Mouse (Mus musculus): ENCODE results near the gene Nhej1. TPM values are rescaled to one million over a fixed set of nuclear protein-coding genes. Genes with fewer than 3 reads are reported as not detected.

The Nhej1 gene
- polyA plus RNA-seq, 1 experiment from 2014 or later = 5.2 TPM

DNA sequence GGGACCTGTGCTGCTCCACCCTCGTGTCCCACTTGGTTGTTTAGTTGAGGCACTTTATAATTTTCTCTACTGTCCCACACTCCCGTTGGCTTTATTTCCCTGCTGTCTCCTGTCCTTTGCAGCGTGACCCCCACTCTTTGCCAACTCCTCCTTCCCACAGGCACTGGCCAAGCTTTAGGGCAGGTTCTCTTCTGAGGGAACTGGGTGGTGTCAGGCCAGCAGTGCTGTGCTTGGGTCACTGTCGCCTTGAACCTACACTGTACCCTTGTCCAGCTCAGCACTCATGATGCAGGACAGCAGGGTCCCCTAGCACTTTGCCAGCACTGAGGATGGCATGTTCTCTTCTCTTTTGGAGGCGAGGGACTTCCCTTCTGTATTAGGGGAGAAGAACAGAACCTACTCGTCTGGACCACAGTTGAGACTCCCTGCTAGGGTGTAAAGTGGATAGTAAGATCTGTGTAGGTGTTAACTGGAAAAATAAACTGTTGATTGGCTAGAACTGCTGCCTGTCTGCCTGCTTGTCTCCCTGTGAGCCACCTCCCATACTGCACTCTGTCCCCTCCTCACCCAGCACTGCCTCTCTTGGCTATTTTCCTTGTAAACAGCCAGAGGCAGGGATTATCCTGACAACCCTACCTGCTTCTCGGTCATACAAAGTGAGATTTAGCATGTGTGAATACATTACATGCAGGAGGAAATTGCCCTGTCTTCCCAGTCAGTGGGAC, 22.6 kb upstream of the Nhej1 start:
- H3K27me3 ChIP-seq (ENCODE audit: control insufficient read depth, insufficient read depth, low read depth, low read length) = no peaks in the 10 kb centered on the region
- no peaks in the 10 kb centered on the region for H3K9me3 ChIP-seq (replicated peaks; ENCODE audit: control insufficient read depth, low read length, poor library complexity, severe bottlenecking)
- WGBS = 86% methylated on average over 7 of the region's 7 CpGs

DNA sequence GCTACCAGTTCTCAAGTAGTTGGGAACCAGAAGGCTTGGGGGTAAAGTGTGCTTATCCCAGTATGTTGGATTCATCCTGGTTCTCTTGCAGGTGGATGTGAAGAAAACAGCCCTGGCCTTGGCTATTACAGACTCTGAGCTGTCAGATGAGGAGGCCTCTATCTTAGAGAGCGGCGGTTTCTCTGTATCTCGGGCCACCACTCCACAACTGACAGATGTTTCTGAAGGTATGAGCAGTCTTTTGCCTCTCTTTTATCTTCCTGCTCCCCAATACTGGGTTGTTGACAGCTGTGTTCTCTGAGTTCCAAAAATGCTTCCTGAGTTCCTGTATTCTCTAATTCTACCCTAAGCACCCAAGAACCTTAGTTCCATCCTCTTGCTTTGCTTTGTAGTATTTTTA, 20.6 kb upstream of the Nhej1 start:
- no peak for ATAC-seq
- Histone ChIP-seq H3K4me3 (ENCODE audit: low read depth, low read length) (no peak overlapping the region), H3K9me3 (replicated peaks; ENCODE audit: control insufficient read depth, low read length, poor library complexity, severe bottlenecking) (no peaks in the 10 kb centered on the region), H3K27me3 (ENCODE audit: control insufficient read depth, insufficient read depth, low read depth, low read length) (no peaks in the 10 kb centered on the region), H3K4me1 (ENCODE audit: control insufficient read depth, insufficient read depth, low read length) (peaks cover 17% of the 10 kb centered on the region), H3K36me3 (ENCODE audit: control insufficient read depth, insufficient read depth, low read length) (peaks cover 33% of the 10 kb centered on the region), H3K9ac (ENCODE audit: low read depth, low read length) (no peak overlapping the region), H3K27ac (ENCODE audit: low read length) (no peak overlapping the region), H3K4me2 (ENCODE audit: low read length) (no peak overlapping the region)
- 97% methylated on average over 3 of the region's 3 CpGs for WGBS

More for the DNA sequence above, 22.6 kb upstream of the Nhej1 start:
- ATAC-seq = no peak
- Histone ChIP-seq H3K36me3 (ENCODE audit: control insufficient read depth, insufficient read depth, low read length) (peaks cover 33% of the 10 kb centered on the region), H3K4me3 (ENCODE audit: low read depth, low read length) (no peak overlapping the region), H3K9ac (ENCODE audit: low read depth, low read length) (no peak overlapping the region), H3K4me2 (ENCODE audit: low read length) (no peak overlapping the region), H3K27ac (ENCODE audit: low read length) (no peak overlapping the region), H3K4me1 (ENCODE audit: control insufficient read depth, insufficient read depth, low read length) (peaks cover 11% of the 10 kb centered on the region)

DNA sequence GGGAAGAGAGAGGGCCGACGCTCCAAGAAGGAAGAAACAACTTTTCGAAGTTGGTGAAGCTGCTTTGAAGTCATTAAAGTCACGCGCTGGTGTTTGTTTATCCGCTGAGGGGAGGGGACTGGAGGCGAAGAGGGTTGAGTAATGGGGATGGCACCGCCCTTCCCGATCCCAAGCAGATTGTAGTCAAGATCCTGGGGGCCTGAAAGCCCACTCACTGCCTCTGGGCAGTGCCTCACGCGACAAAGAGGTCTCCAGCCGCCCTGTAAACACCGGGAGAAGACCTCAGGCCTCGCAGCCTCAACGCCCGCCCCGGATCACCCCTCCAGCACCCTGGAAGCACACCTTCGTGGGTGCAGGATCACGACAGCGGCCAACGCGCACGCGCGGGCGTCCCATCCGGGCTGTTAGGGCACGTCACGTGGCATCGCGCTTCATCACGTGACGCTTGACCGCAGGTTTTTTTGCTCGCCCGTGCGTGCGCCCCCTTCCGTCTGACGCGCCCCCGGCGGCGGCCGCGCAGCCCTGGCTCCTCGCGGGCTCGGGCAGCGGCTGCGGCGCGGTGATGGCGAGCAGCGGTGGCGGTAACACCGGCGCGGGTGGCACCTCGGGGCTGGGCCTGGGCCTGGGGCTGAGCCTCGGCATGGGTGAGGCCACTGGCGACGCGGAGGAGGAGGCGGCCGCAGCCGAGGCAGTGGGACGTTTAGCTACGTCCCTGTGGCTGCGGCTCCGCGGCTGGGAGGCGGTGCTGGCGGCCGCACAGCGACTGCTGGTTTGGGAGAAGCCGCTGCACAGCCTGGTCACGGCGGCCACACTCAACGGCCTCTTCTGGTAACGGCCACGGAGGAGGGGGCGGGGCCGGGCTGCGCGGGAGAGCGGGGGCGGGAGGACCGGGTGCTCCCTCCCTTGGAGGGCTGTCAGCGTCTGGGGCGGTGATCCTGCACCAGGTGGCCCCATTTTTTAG, 17.6 kb upstream of the Nhej1 start, which contains the start of the genes Cnppd1 and Retreg2:
Gene Cnppd1, minus strand, starts transcription at position 411 of the 961 bp plus-strand sequence.
Gene Retreg2, plus strand, starts transcription at position 478 of the 961 bp plus-strand sequence.
- H3K27ac ChIP-seq (ENCODE audit: low read length) = peak within 1 kb of the TSS; percentile 99
- peak within 1 kb of the TSS; percentile 99 for H3K4me3 ChIP-seq (ENCODE audit: low read depth, low read length)
- ATAC-seq = peak; percentile 88
- H3K36me3 ChIP-seq (ENCODE audit: control insufficient read depth, insufficient read depth, low read length) = peaks cover 38% of the 10 kb centered on the region
- peaks cover 24% of the 10 kb centered on the region for H3K4me1 ChIP-seq (ENCODE audit: control insufficient read depth, insufficient read depth, low read length)
- whole genome bisulfite sequencing = under 1% methylated on average over 84 of the region's 91 CpGs
- H3K9ac ChIP-seq (ENCODE audit: low read depth, low read length) = peak within 1 kb of the TSS; percentile 99
- H3K27me3 ChIP-seq (ENCODE audit: control insufficient read depth, insufficient read depth, low read depth, low read length) = no peaks in the 10 kb centered on the region
- H3K9me3 ChIP-seq (replicated peaks; ENCODE audit: control insufficient read depth, low read length, poor library complexity, severe bottlenecking) = no peaks in the 10 kb centered on the region
- H3K4me2 ChIP-seq (ENCODE audit: low read length) = peak within 1 kb of the TSS; percentile 97

DNA sequence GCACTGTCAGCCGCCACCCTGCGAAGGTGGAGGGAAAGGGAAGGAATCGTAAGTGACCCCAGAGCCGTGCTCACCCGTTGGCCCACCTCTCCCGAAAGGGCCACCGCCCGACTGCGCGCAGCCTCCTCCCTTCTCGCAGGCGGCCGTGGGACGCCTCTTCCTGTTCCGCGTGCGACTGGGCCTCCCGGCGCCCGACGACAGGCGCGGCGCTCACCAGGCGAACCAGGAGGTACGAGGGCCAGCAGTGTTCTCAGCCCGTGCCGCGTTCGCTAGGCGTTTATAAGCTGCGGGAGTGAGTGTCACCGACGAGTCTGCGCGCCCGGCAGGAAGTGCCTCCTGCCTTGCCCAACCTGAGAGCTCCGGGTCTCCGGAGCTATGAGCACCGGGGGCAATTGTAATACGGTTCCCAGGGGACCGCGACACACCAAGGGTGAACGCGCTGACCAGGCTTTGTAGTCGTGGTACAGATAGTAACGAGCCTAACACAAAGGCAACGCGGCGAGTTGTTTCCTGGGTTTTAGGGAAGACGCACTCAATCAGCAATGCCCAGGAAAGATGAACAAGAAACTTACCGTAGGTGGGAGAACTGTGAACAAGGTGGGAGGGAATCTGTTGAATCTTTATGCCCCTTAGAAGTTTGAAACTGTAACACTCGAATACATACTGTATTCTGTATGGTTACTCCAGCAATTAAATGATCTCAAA, 16.6 kb upstream of the Nhej1 start:
- Histone ChIP-seq H3K9me3 (replicated peaks; ENCODE audit: control insufficient read depth, low read length, poor library complexity, severe bottlenecking) (no peaks in the 10 kb centered on the region), H3K4me3 (ENCODE audit: low read depth, low read length) (peak overlapping the region; percentile 99), H3K4me2 (ENCODE audit: low read length) (peak overlapping the region; percentile 97), H3K4me1 (ENCODE audit: control insufficient read depth, insufficient read depth, low read length) (peaks cover 24% of the 10 kb centered on the region), H3K9ac (ENCODE audit: low read depth, low read length) (peak overlapping the region; percentile 99), H3K27me3 (ENCODE audit: control insufficient read depth, insufficient read depth, low read depth, low read length) (no peaks in the 10 kb centered on the region), H3K36me3 (ENCODE audit: control insufficient read depth, insufficient read depth, low read length) (peaks cover 38% of the 10 kb centered on the region), H3K27ac (ENCODE audit: low read length) (peak overlapping the region; percentile 99)
- 0 out of 2 replicates have a peak, but pooled peaks have one; percentile 18 for ATAC-seq
- whole genome bisulfite sequencing = under 1% methylated on average over 53 of the region's 53 CpGs

DNA sequence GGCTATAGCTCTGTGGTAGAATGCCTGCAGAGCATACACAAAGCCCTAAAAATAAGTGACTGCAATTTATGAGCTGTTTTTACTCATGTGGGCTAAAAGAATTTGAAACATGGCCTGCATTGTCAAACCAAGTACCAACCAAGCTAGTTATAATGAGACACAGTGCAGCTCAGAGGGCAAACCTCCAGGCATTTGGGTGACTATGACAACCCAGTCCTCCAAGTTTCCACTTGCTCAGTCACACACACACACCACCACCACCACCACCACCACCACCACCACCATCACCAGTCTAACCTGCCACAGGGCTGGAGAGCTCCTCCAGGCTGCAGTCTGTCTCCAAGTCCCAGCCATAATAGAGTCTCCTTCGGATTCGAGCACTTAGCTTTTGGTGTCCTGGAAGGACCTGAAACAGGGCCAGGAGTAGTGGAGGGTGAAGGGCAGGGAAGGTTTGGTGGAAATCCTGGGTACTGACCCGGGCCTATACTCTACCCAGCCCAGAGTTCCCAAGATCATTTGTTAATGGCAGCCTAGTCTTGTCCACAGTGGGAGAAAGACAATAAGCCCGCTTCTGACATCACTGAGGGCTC, 15.7 kb upstream of the Nhej1 start:
- no peak for ATAC-seq

DNA sequence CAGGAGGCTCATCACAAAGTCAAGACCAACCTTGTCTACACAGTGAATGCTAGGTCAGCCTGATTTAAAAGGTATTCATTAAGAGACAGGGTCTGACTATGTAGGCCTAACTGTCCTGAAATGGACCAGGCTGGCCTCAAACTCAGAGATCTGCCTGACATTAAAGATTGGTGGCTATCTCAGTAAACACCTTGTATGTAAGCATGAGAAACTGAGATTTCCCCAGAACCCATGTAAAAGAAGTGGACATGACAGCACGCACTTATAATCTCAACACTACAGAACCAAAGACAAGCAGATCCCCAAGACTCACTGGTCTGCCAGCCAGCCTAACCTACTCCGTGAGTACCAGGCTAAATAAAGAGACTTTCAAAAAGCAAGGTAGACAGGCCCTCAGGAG, 13.4 kb upstream of the Nhej1 start:
- H3K4me2 ChIP-seq (ENCODE audit: low read length) = no peak overlapping the region
- H3K4me1 ChIP-seq (ENCODE audit: control insufficient read depth, insufficient read depth, low read length) = peaks cover 13% of the 10 kb centered on the region
- ATAC-seq = no peak
- peaks cover 26% of the 10 kb centered on the region for H3K36me3 ChIP-seq (ENCODE audit: control insufficient read depth, insufficient read depth, low read length)
- 85% methylated on average over 2 of the region's 2 CpGs for WGBS
- no peak overlapping the region for H3K27ac ChIP-seq (ENCODE audit: low read length)
- H3K4me3 ChIP-seq (ENCODE audit: low read depth, low read length) = no peak overlapping the region
- no peaks in the 10 kb centered on the region for H3K9me3 ChIP-seq (replicated peaks; ENCODE audit: control insufficient read depth, low read length, poor library complexity, severe bottlenecking)
- no peak overlapping the region for H3K9ac ChIP-seq (ENCODE audit: low read depth, low read length)
- no peaks in the 10 kb centered on the region for H3K27me3 ChIP-seq (ENCODE audit: control insufficient read depth, insufficient read depth, low read depth, low read length)

More for the DNA sequence above, 15.7 kb upstream of the Nhej1 start:
- peak overlapping the region; percentile 97 for H3K4me2 ChIP-seq (ENCODE audit: low read length)
- H3K27ac ChIP-seq (ENCODE audit: low read length) = no peak overlapping the region
- 66% methylated on average over 4 of the region's 4 CpGs for WGBS
- no peaks in the 10 kb centered on the region for H3K9me3 ChIP-seq (replicated peaks; ENCODE audit: control insufficient read depth, low read length, poor library complexity, severe bottlenecking)
- H3K4me1 ChIP-seq (ENCODE audit: control insufficient read depth, insufficient read depth, low read length) = peaks cover 24% of the 10 kb centered on the region
- H3K9ac ChIP-seq (ENCODE audit: low read depth, low read length) = peak overlapping the region; percentile 99
- H3K4me3 ChIP-seq (ENCODE audit: low read depth, low read length) = peak overlapping the region; percentile 99
- peaks cover 36% of the 10 kb centered on the region for H3K36me3 ChIP-seq (ENCODE audit: control insufficient read depth, insufficient read depth, low read length)
- no peaks in the 10 kb centered on the region for H3K27me3 ChIP-seq (ENCODE audit: control insufficient read depth, insufficient read depth, low read depth, low read length)

DNA sequence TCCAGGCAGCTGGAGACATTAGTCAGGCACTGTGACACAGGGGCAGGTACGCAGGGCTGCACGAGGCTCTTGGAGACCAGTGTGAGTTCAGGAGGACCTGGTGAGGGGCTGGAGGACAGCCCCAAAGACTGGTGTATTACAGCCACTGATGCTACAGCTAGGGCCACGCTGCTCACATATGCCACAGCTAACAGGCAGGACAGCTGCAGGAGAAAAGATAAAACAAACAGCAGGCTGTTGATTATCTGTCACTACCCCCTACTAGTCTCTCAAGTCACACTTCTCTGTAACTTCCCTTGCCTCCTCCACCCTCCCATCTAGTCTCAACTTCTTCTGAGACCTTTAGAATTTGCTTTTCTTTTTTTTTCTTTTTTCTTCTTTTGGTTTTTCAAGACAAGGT, 11.7 kb upstream of the Nhej1 start:
- Histone ChIP-seq H3K4me3 (ENCODE audit: low read depth, low read length) (no peak overlapping the region), H3K4me2 (ENCODE audit: low read length) (no peak overlapping the region), H3K9me3 (replicated peaks; ENCODE audit: control insufficient read depth, low read length, poor library complexity, severe bottlenecking) (no peaks in the 10 kb centered on the region), H3K36me3 (ENCODE audit: control insufficient read depth, insufficient read depth, low read length) (peaks cover 26% of the 10 kb centered on the region), H3K4me1 (ENCODE audit: control insufficient read depth, insufficient read depth, low read length) (peaks cover 13% of the 10 kb centered on the region), H3K27ac (ENCODE audit: low read length) (no peak overlapping the region), H3K9ac (ENCODE audit: low read depth, low read length) (no peak overlapping the region), H3K27me3 (ENCODE audit: control insufficient read depth, insufficient read depth, low read depth, low read length) (no peaks in the 10 kb centered on the region)
- ATAC-seq = no peak
- 80% methylated on average over 3 of the region's 3 CpGs for WGBS

DNA sequence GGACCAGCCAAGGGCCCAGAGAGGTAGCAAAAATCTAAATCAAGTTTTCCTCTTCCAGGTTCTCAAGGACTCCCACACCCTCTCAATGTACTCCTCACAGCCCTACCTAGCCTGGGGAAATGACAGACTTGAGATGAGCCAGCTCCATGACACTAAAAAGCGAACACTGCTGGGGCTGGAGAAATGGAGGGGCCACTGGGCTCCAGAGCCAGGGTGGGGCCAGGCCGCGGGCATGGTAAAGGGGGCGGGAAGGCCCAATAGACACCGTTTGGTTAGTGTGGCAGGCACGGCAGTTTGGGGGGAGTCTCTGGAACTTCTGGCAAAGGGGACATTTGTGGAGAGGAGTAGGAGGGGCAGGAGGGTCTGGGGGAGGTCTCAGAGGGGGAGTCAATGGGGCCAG, 11.3 kb upstream of the Nhej1 start:
- H3K4me2 ChIP-seq (ENCODE audit: low read length) = no peak overlapping the region
- no peak overlapping the region for H3K27ac ChIP-seq (ENCODE audit: low read length)
- no peak overlapping the region for H3K4me3 ChIP-seq (ENCODE audit: low read depth, low read length)
- peaks cover 26% of the 10 kb centered on the region for H3K36me3 ChIP-seq (ENCODE audit: control insufficient read depth, insufficient read depth, low read length)
- H3K9me3 ChIP-seq (replicated peaks; ENCODE audit: control insufficient read depth, low read length, poor library complexity, severe bottlenecking) = no peaks in the 10 kb centered on the region
- H3K4me1 ChIP-seq (ENCODE audit: control insufficient read depth, insufficient read depth, low read length) = peaks cover 13% of the 10 kb centered on the region
- no peaks in the 10 kb centered on the region for H3K27me3 ChIP-seq (ENCODE audit: control insufficient read depth, insufficient read depth, low read depth, low read length)
- ATAC-seq = no peak
- WGBS = 86% methylated on average over 6 of the region's 6 CpGs
- H3K9ac ChIP-seq (ENCODE audit: low read depth, low read length) = no peak overlapping the region

Measured in midbrain, embryonic 16.5 days (tissue).